Mouse (Mus musculus) stomach, postnatal 0 days (tissue): ENCODE results near the gene Gm21987. TPM values are rescaled to one million over a fixed set of nuclear protein-coding genes. Genes with fewer than 3 reads are reported as not detected.

Source experiments
- ATAC-seq: fragments of 200-750 bp; cut with Nextera tagmentation; 2 replicates; pipeline ENCODE4 v1.8.0; 2017; ENCODE audit not compliant: low FRiP score, low TSS enrichment
- DNase-seq: peaks from one replicate; pipeline ENCODE4 v3.0.0-alpha.2; 2016; ENCODE audit warnings: low spot score
- H3K27ac ChIP-seq: fragments of 300-500 bp; sonication (generic); replicated peaks from 2 replicates; pipeline ENCODE4 v1.5.1; 2014; ENCODE audit warnings: mild to moderate bottlenecking, control low read depth
- H3K27me3 ChIP-seq: fragments of 300-500 bp; sonication (generic); 2 replicates; pipeline ENCODE4 v1.6.1; 2014; ENCODE audit warnings: low read length; ENCODE audit not compliant: control insufficient read depth, insufficient read depth
- H3K36me3 ChIP-seq: fragments of 300-500 bp; sonication (generic); 2 replicates; pipeline ENCODE4 v1.6.1; 2014; ENCODE audit warnings: low read length, mixed read lengths; ENCODE audit not compliant: control insufficient read depth, insufficient read depth
- H3K4me1 ChIP-seq: fragments of 300-500 bp; sonication (generic); replicated peaks from 2 replicates; pipeline ENCODE4 v1.6.1; 2014; ENCODE audit warnings: antibody characterized with exemption; ENCODE audit not compliant: control insufficient read depth, insufficient read depth
- H3K4me2 ChIP-seq: fragments of 300-500 bp; sonication (generic); replicated peaks from 2 replicates; pipeline ENCODE4 v1.6.1; 2014; ENCODE audit warnings: low read depth, mild to moderate bottlenecking, control low read depth, moderate library complexity
- H3K4me3 ChIP-seq: fragments of 300-500 bp; sonication (generic); 2 replicates; pipeline ENCODE4 v1.5.1; 2014; ENCODE audit warnings: low read depth, low read length, control low read depth
- H3K9ac ChIP-seq: fragments of 300-500 bp; sonication (generic); 2 replicates; pipeline ENCODE4 v1.6.1; 2014; ENCODE audit warnings: mild to moderate bottlenecking, low read length, control low read depth, mixed read lengths
- H3K9me3 ChIP-seq: fragments of 300-500 bp; sonication (generic); 2 replicates; pipeline ENCODE4 v1.6.1; 2016; ENCODE audit warnings: low read length; ENCODE audit not compliant: control insufficient read depth
- CTCF ChIP-seq: IDR thresholded peaks from 2 replicates; pipeline ENCODE4 v1.5.1; 2016; ENCODE audit warnings: antibody characterized with exemption, low read depth, mild to moderate bottlenecking, moderate library complexity
- EP300 ChIP-seq: optimal IDR thresholded peaks from 2 replicates; pipeline ENCODE3; 2016; ENCODE audit warnings: antibody characterized with exemption
- WGBS: fragments of 180-500 bp; shearing (Covaris S2); extraction: QIAGEN DNeasy Blood & Tissue Kit; methylation state at CpG from one replicate; pipeline ENCODE4 v1.1.7; 2014; 5-methylcytosine and 5-hydroxymethylcytosine counted together
- polyA plus RNA-seq: library from polyadenylated mRNA; unstranded; fragments of >200 nt; fragmentation: Nextera tagmentation; extraction: Ambion mirVana; gene quantifications from 2 replicates; pipeline ENCODE4 v1.2.1, GENCODE M21; 2015

The Gm21987 gene
- polyA plus RNA-seq, 1 experiment from 2014 or later, result not detected

GRCm38 (mm10) chr16:38359857-38360256, 13.0 kb downstream of the Gm21987 start:
- H3K4me3 ChIP-seq, result no peak overlapping the region
- peaks cover 5% of the 10 kb centered on the region; the same call in 1 of the 2 replicates for H3K4me1 ChIP-seq
- no peak overlapping the region for H3K4me2 ChIP-seq
- H3K9ac ChIP-seq, result no peak overlapping the region
- no peaks in the 10 kb centered on the region for H3K9me3 ChIP-seq
- WGBS, result 50% methylated on average over 3 of the region's 3 CpGs
- ATAC-seq (no peak), DNase-seq (no peak)
- H3K27me3 ChIP-seq, result no peaks in the 10 kb centered on the region
- H3K36me3 ChIP-seq, result no peaks in the 10 kb centered on the region; the same call in 1 of the 2 replicates
- H3K27ac ChIP-seq, result no peak overlapping the region
- TF ChIP-seq CTCF (no peak), EP300 (no peak)

- ATAC-seq (no peak; the same call in 1 of the 2 replicates), DNase-seq (no peak)
- TF ChIP-seq EP300 (no peak), CTCF (no peak)
- Histone ChIP-seq H3K9ac (no peak overlapping the region), H3K36me3 (no peaks in the 10 kb centered on the region; the same call in 1 of the 2 replicates), H3K27me3 (no peaks in the 10 kb centered on the region), H3K4me3 (no peak overlapping the region), H3K9me3 (no peaks in the 10 kb centered on the region), H3K27ac (no peak overlapping the region), H3K4me2 (no peak overlapping the region), H3K4me1 (peaks cover 5% of the 10 kb centered on the region; the same call in 1 of the 2 replicates)
- WGBS, result 22% methylated on average over 2 of the region's 2 CpGs
Measured at GRCm38 (mm10) chr16:38360317-38360716, 13.5 kb downstream of the Gm21987 start.

- ATAC-seq, result 0 out of 2 replicates have a peak, but pooled peaks have one; percentile 47
- Histone ChIP-seq H3K4me3 (peak within 1 kb of the TSS; percentile 32), H3K9ac (peak within 1 kb of the TSS; percentile 24)
Measured at GRCm38 (mm10) chr16:38361933-38362332, 15.1 kb downstream of the Gm21987 start, which contains the start of gene Popdc2. Gene Popdc2 (plus strand): TSS chr16:38362209.

GRCm38 (mm10) chr16:38362493-38363255, 15.8 kb downstream of the Gm21987 start:
- no peaks in the 10 kb centered on the region for H3K27me3 ChIP-seq
- WGBS, result 61% methylated on average over 20 of the region's 20 CpGs
- peak overlapping the region; percentile 58 for H3K27ac ChIP-seq
- TF ChIP-seq CTCF (no peak), EP300 (no peak)
- H3K4me3 ChIP-seq, result peak overlapping the region; percentile 32
- H3K4me1 ChIP-seq, result peaks cover 5% of the 10 kb centered on the region; the same call in 1 of the 2 replicates
- no peak for DNase-seq
- no peaks in the 10 kb centered on the region for H3K9me3 ChIP-seq
- 0 out of 2 replicates have a peak, but pooled peaks have one; percentile 24 for ATAC-seq
- H3K36me3 ChIP-seq, result no peaks in the 10 kb centered on the region
- peak overlapping the region; percentile 34 for H3K4me2 ChIP-seq
- peak overlapping the region; percentile 24 for H3K9ac ChIP-seq

More at GRCm38 (mm10) chr16:38361933-38362332, 15.1 kb downstream of the Gm21987 start, which contains the start of gene Popdc2:
- Histone ChIP-seq H3K4me2 (peak within 1 kb of the TSS; percentile 34), H3K4me1 (peaks cover 5% of the 10 kb centered on the region; the same call in 1 of the 2 replicates), H3K36me3 (no peaks in the 10 kb centered on the region), H3K27me3 (no peaks in the 10 kb centered on the region), H3K27ac (peak within 1 kb of the TSS; percentile 58), H3K9me3 (no peaks in the 10 kb centered on the region)
- WGBS, result 14% methylated on average over 10 of the region's 10 CpGs
- TF ChIP-seq CTCF, result no peak
- no peak for TF ChIP-seq EP300
- DNase-seq, result peak; percentile 30

GRCm38 (mm10) chr16:38363256-38363595, 16.4 kb downstream of the Gm21987 start:
- H3K4me1 ChIP-seq, result peaks cover 5% of the 10 kb centered on the region; the same call in 1 of the 2 replicates
- ATAC-seq (no peak), DNase-seq (no peak)
- no peaks in the 10 kb centered on the region for H3K36me3 ChIP-seq
- no peaks in the 10 kb centered on the region for H3K27me3 ChIP-seq
- no peak for TF ChIP-seq EP300
- TF ChIP-seq CTCF, result no peak
- 48% methylated on average over 3 of the region's 3 CpGs for WGBS
- H3K4me3 ChIP-seq, result peak overlapping the region; percentile 32
- H3K9me3 ChIP-seq, result no peaks in the 10 kb centered on the region
- no peak overlapping the region for H3K27ac ChIP-seq
- peak overlapping the region; percentile 34 for H3K4me2 ChIP-seq
- H3K9ac ChIP-seq, result no peak overlapping the region

GRCm38 (mm10) chr16:38363657-38364056, 16.8 kb downstream of the Gm21987 start:
- ATAC-seq (no peak), DNase-seq (no peak)
- Histone ChIP-seq H3K36me3 (no peaks in the 10 kb centered on the region), H3K27ac (no peak overlapping the region), H3K9me3 (no peaks in the 10 kb centered on the region), H3K27me3 (no peaks in the 10 kb centered on the region), H3K4me3 (peak overlapping the region; percentile 32), H3K4me2 (peak overlapping the region; percentile 34), H3K9ac (no peak overlapping the region), H3K4me1 (peaks cover 5% of the 10 kb centered on the region; the same call in 1 of the 2 replicates)
- no peak for TF ChIP-seq EP300
- no peak for TF ChIP-seq CTCF
- 76% methylated on average over 7 of the region's 7 CpGs for WGBS
